Mouse (Mus musculus): Measurements from ENCODE around the gene Ppm1b. TPM values are rescaled to one million over a fixed set of nuclear protein-coding genes. Genes with fewer than 3 reads are reported as not detected.

Ppm1b gene
- polyA plus RNA-seq, 1 experiment from 2014 or later, result 36.9 TPM

- H3K27me3 ChIP-seq (ENCODE audit: control insufficient read depth, insufficient read depth, low read length), result no peaks in the 10 kb centered on the region
- no peak overlapping the region for H3K4me3 ChIP-seq (ENCODE audit: low read depth, low read length)
- no peak for TF ChIP-seq CTCF (IDR thresholded peaks at IDR 0.05; ENCODE audit: low read depth)
- TF ChIP-seq EP300 (optimal IDR thresholded peaks at IDR 0.05), result no peak
- H3K36me3 ChIP-seq (ENCODE audit: control insufficient read depth, insufficient read depth, low read length), result no peaks in the 10 kb centered on the region
- H3K9me3 ChIP-seq (ENCODE audit: control insufficient read depth, low read length), result no peaks in the 10 kb centered on the region
- H3K4me2 ChIP-seq (replicated peaks; ENCODE audit: low read depth), result no peak overlapping the region
- no peak for ATAC-seq (ENCODE audit: low FRiP score, low TSS enrichment)
- WGBS, result 48% methylated on average over 11 of the region's 11 CpGs
- no peak overlapping the region for H3K9ac ChIP-seq (ENCODE audit: low read length)
- no peak overlapping the region for H3K27ac ChIP-seq (replicated peaks)
- no peak for DNase-seq (ENCODE audit: low spot score)
- H3K4me1 ChIP-seq (replicated peaks; ENCODE audit: control insufficient read depth, insufficient read depth), result no peaks in the 10 kb centered on the region
Measured at GRCm38 (mm10) chr17:85034068-85034467, 77.5 kb downstream of the Ppm1b start.

GRCm38 (mm10) chr17:85037855-85038254, 81.3 kb downstream of the Ppm1b start:
- no peak overlapping the region for H3K4me3 ChIP-seq (ENCODE audit: low read depth, low read length)
- TF ChIP-seq EP300 (optimal IDR thresholded peaks at IDR 0.05), result no peak
- no peak overlapping the region for H3K27ac ChIP-seq (replicated peaks)
- 47% methylated on average over 5 of the region's 5 CpGs for WGBS
- peak; percentile 49 for DNase-seq (ENCODE audit: low spot score)
- H3K4me2 ChIP-seq (replicated peaks; ENCODE audit: low read depth), result no peak overlapping the region
- H3K9me3 ChIP-seq (ENCODE audit: control insufficient read depth, low read length), result no peaks in the 10 kb centered on the region
- no peak overlapping the region for H3K9ac ChIP-seq (ENCODE audit: low read length)
- no peaks in the 10 kb centered on the region for H3K4me1 ChIP-seq (replicated peaks; ENCODE audit: control insufficient read depth, insufficient read depth)
- ATAC-seq (ENCODE audit: low FRiP score, low TSS enrichment), result peak; percentile 85
- no peaks in the 10 kb centered on the region for H3K27me3 ChIP-seq (ENCODE audit: control insufficient read depth, insufficient read depth, low read length)
- H3K36me3 ChIP-seq (ENCODE audit: control insufficient read depth, insufficient read depth, low read length), result no peaks in the 10 kb centered on the region

- Histone ChIP-seq H3K9me3 (ENCODE audit: control insufficient read depth, low read length) (no peaks in the 10 kb centered on the region), H3K4me1 (replicated peaks; ENCODE audit: control insufficient read depth, insufficient read depth) (no peaks in the 10 kb centered on the region), H3K27me3 (ENCODE audit: control insufficient read depth, insufficient read depth, low read length) (no peaks in the 10 kb centered on the region), H3K36me3 (ENCODE audit: control insufficient read depth, insufficient read depth, low read length) (no peaks in the 10 kb centered on the region), H3K27ac (replicated peaks) (no peak overlapping the region), H3K9ac (ENCODE audit: low read length) (no peak overlapping the region), H3K4me2 (replicated peaks; ENCODE audit: low read depth) (no peak overlapping the region), H3K4me3 (ENCODE audit: low read depth, low read length) (no peak overlapping the region)
- 88% methylated on average over 4 of the region's 4 CpGs for WGBS
- ATAC-seq (ENCODE audit: low FRiP score, low TSS enrichment), result no peak
- no peak for DNase-seq (ENCODE audit: low spot score)
- no peak for TF ChIP-seq CTCF (IDR thresholded peaks at IDR 0.05; ENCODE audit: low read depth)
- TF ChIP-seq EP300 (optimal IDR thresholded peaks at IDR 0.05), result no peak
Measured at GRCm38 (mm10) chr17:85038311-85038710, 81.8 kb downstream of the Ppm1b start.

- no peak for ATAC-seq (ENCODE audit: low FRiP score, low TSS enrichment)
- TF ChIP-seq EP300 (optimal IDR thresholded peaks at IDR 0.05) (no peak), CTCF (IDR thresholded peaks at IDR 0.05; ENCODE audit: low read depth) (no peak)
- no peaks in the 10 kb centered on the region for H3K4me1 ChIP-seq (replicated peaks; ENCODE audit: control insufficient read depth, insufficient read depth)
- DNase-seq (ENCODE audit: low spot score), result no peak
- H3K27ac ChIP-seq (replicated peaks), result no peak overlapping the region
- no peak overlapping the region for H3K4me3 ChIP-seq (ENCODE audit: low read depth, low read length)
- 95% methylated on average over 5 of the region's 5 CpGs for WGBS
- no peaks in the 10 kb centered on the region for H3K9me3 ChIP-seq (ENCODE audit: control insufficient read depth, low read length)
- no peaks in the 10 kb centered on the region for H3K36me3 ChIP-seq (ENCODE audit: control insufficient read depth, insufficient read depth, low read length)
- H3K9ac ChIP-seq (ENCODE audit: low read length), result no peak overlapping the region
- H3K4me2 ChIP-seq (replicated peaks; ENCODE audit: low read depth), result no peak overlapping the region
- H3K27me3 ChIP-seq (ENCODE audit: control insufficient read depth, insufficient read depth, low read length), result no peaks in the 10 kb centered on the region
Measured at GRCm38 (mm10) chr17:85038761-85039160, 82.2 kb downstream of the Ppm1b start.

GRCm38 (mm10) chr17:85040913-85041312, 84.4 kb downstream of the Ppm1b start:
- no peak for ATAC-seq (ENCODE audit: low FRiP score, low TSS enrichment)
- TF ChIP-seq EP300 (optimal IDR thresholded peaks at IDR 0.05) (no peak), CTCF (IDR thresholded peaks at IDR 0.05; ENCODE audit: low read depth) (no peak)
- no peaks in the 10 kb centered on the region for H3K27me3 ChIP-seq (ENCODE audit: control insufficient read depth, insufficient read depth, low read length)
- no peaks in the 10 kb centered on the region for H3K4me1 ChIP-seq (replicated peaks; ENCODE audit: control insufficient read depth, insufficient read depth)
- WGBS, result 59% methylated on average over 7 of the region's 7 CpGs
- no peaks in the 10 kb centered on the region for H3K9me3 ChIP-seq (ENCODE audit: control insufficient read depth, low read length)
- H3K4me2 ChIP-seq (replicated peaks; ENCODE audit: low read depth), result no peak overlapping the region
- no peaks in the 10 kb centered on the region for H3K36me3 ChIP-seq (ENCODE audit: control insufficient read depth, insufficient read depth, low read length)
- DNase-seq (ENCODE audit: low spot score), result no peak
- H3K27ac ChIP-seq (replicated peaks), result no peak overlapping the region
- no peak overlapping the region for H3K4me3 ChIP-seq (ENCODE audit: low read depth, low read length)
- H3K9ac ChIP-seq (ENCODE audit: low read length), result no peak overlapping the region

GRCm38 (mm10) chr17:85042419-85042818, 85.9 kb downstream of the Ppm1b start:
- Histone ChIP-seq H3K36me3 (ENCODE audit: control insufficient read depth, insufficient read depth, low read length) (no peaks in the 10 kb centered on the region), H3K9me3 (ENCODE audit: control insufficient read depth, low read length) (no peaks in the 10 kb centered on the region), H3K9ac (ENCODE audit: low read length) (no peak overlapping the region), H3K4me3 (ENCODE audit: low read depth, low read length) (no peak overlapping the region), H3K4me1 (replicated peaks; ENCODE audit: control insufficient read depth, insufficient read depth) (no peaks in the 10 kb centered on the region), H3K27ac (replicated peaks) (peak overlapping the region; percentile 58; the same call in 1 of the 2 replicates), H3K27me3 (ENCODE audit: control insufficient read depth, insufficient read depth, low read length) (no peaks in the 10 kb centered on the region), H3K4me2 (replicated peaks; ENCODE audit: low read depth) (no peak overlapping the region)
- TF ChIP-seq EP300 (optimal IDR thresholded peaks at IDR 0.05), result no peak
- TF ChIP-seq CTCF (IDR thresholded peaks at IDR 0.05; ENCODE audit: low read depth), result no peak
- WGBS, result 37% methylated on average over 6 of the region's 6 CpGs
- no peak for ATAC-seq (ENCODE audit: low FRiP score, low TSS enrichment)
- DNase-seq (ENCODE audit: low spot score), result no peak
